Mouse (Mus musculus) heart, embryonic 15.5 days (tissue): ENCODE measurements around the gene Igfbp1. TPM values are rescaled to one million over a fixed set of nuclear protein-coding genes. Genes with fewer than 3 reads are reported as not detected.

ENCODE experiments used
- ATAC-seq: fragments of 200-750 bp; cut with Nextera tagmentation; replicated peaks from 2 replicates; pipeline ENCODE4 v1.8.0; 2017; ENCODE audit warnings: low read depth, moderate TSS enrichment; ENCODE audit not compliant: insufficient number of reproducible peaks, insufficient read depth, low FRiP score
- H3K27ac ChIP-seq: fragments of 300-500 bp; sonication (generic); 2 replicates; pipeline ENCODE4 v1.5.1; 2015; ENCODE audit warnings: mild to moderate bottlenecking, inconsistent platforms
- H3K27me3 ChIP-seq: fragments of 300-500 bp; sonication (generic); 2 replicates; pipeline ENCODE4 v1.6.1; 2015; ENCODE audit warnings: inconsistent platforms
- H3K36me3 ChIP-seq: fragments of 300-500 bp; sonication (generic); 2 replicates; pipeline ENCODE4 v1.6.1; 2015; ENCODE audit warnings: mild to moderate bottlenecking, inconsistent platforms
- H3K4me1 ChIP-seq: fragments of 300-500 bp; sonication (generic); replicated peaks from 2 replicates; pipeline ENCODE4 v1.6.1; 2015; ENCODE audit warnings: inconsistent platforms
- H3K4me2 ChIP-seq: fragments of 300-500 bp; sonication (generic); 2 replicates; pipeline ENCODE4 v1.6.1; 2015; ENCODE audit warnings: inconsistent platforms, mild to moderate bottlenecking, moderate library complexity
- H3K4me3 ChIP-seq: fragments of 300-500 bp; sonication (generic); 2 replicates; pipeline ENCODE4 v1.5.1; 2015; ENCODE audit warnings: mild to moderate bottlenecking, inconsistent platforms
- H3K9ac ChIP-seq: fragments of 300-500 bp; sonication (generic); 2 replicates; pipeline ENCODE4 v1.6.1; 2015; ENCODE audit warnings: mild to moderate bottlenecking, inconsistent platforms
- H3K9me3 ChIP-seq: fragments of 300-500 bp; sonication (generic); replicated peaks from 2 replicates; pipeline ENCODE4 v1.6.1; 2016; ENCODE audit warnings: inconsistent platforms
- WGBS: fragments of 180-500 bp; shearing (Covaris S2); methylation state at CpG from one replicate; pipeline ENCODE4 v1.1.7; 2015; ENCODE audit warnings: mixed read lengths; 5-methylcytosine and 5-hydroxymethylcytosine counted together
- polyA plus RNA-seq: library from polyadenylated mRNA; unstranded; fragments of >200 nt; fragmentation: Nextera tagmentation; extraction: Ambion mirVana; gene quantifications from 2 replicates; pipeline ENCODE4 v1.2.1, GENCODE M21; 2015

Igfbp1 gene
- polyA plus RNA-seq, 1 experiment from 2014 or later: 0.34 TPM

- no peaks in the 10 kb centered on the region for H3K4me1 ChIP-seq
- H3K4me2 ChIP-seq: no peak overlapping the region
- H3K36me3 ChIP-seq: no peaks in the 10 kb centered on the region
- no peak overlapping the region for H3K27ac ChIP-seq
- H3K27me3 ChIP-seq: no peaks in the 10 kb centered on the region
- H3K9me3 ChIP-seq: no peaks in the 10 kb centered on the region
- no peak for ATAC-seq
- no peak overlapping the region for H3K9ac ChIP-seq
- 88% methylated on average over 1 of the region's 1 CpGs for WGBS
- H3K4me3 ChIP-seq: no peak overlapping the region
Observed at GRCm38 (mm10) chr11:7169645-7170044, 27.9 kb upstream of the Igfbp1 start.

DNA sequence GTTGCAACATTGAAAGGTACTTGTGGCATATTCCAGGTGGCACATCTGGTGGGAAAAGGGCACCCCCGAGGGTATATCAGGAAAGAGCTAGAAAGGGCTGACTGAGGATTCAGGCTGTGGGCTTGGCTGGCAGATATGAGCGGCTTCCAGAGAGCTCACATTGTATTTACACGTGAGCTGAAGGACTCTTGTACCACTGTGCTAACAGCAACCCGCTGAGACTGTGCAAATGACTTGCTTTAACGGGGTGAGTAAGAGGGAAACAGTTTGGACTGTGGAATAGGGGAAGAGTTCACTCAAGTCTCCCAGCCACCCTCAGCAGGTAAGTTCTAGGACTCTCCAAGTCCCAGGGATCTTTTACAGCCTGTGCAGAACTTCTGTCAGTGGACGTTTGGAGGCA, 23.9 kb upstream of the Igfbp1 start:
- Histone ChIP-seq H3K27me3 (no peaks in the 10 kb centered on the region), H3K36me3 (no peaks in the 10 kb centered on the region), H3K27ac (no peak overlapping the region), H3K4me1 (no peaks in the 10 kb centered on the region), H3K9me3 (no peaks in the 10 kb centered on the region), H3K9ac (no peak overlapping the region), H3K4me2 (no peak overlapping the region), H3K4me3 (no peak overlapping the region)
- no peak for ATAC-seq
- 80% methylated on average over 6 of the region's 6 CpGs for WGBS

- ATAC-seq: no peak
- WGBS: 46% methylated on average over 4 of the region's 4 CpGs
Observed at GRCm38 (mm10) chr11:7178724-7179123, 18.9 kb upstream of the Igfbp1 start.

GRCm38 (mm10) chr11:7179276-7179675, 18.3 kb upstream of the Igfbp1 start:
- no peak overlapping the region for H3K27ac ChIP-seq
- no peaks in the 10 kb centered on the region for H3K9me3 ChIP-seq
- H3K4me2 ChIP-seq: no peak overlapping the region
- ATAC-seq: no peak
- WGBS: 70% methylated on average over 2 of the region's 2 CpGs
- H3K36me3 ChIP-seq: no peaks in the 10 kb centered on the region
- no peak overlapping the region for H3K4me3 ChIP-seq
- no peaks in the 10 kb centered on the region for H3K4me1 ChIP-seq
- H3K9ac ChIP-seq: no peak overlapping the region
- no peaks in the 10 kb centered on the region for H3K27me3 ChIP-seq

More at GRCm38 (mm10) chr11:7178724-7179123, 18.9 kb upstream of the Igfbp1 start:
- H3K4me1 ChIP-seq: no peaks in the 10 kb centered on the region
- H3K27me3 ChIP-seq: no peaks in the 10 kb centered on the region
- no peak overlapping the region for H3K4me2 ChIP-seq
- H3K9ac ChIP-seq: no peak overlapping the region
- no peaks in the 10 kb centered on the region for H3K36me3 ChIP-seq
- no peaks in the 10 kb centered on the region for H3K9me3 ChIP-seq
- H3K4me3 ChIP-seq: no peak overlapping the region
- no peak overlapping the region for H3K27ac ChIP-seq

DNA sequence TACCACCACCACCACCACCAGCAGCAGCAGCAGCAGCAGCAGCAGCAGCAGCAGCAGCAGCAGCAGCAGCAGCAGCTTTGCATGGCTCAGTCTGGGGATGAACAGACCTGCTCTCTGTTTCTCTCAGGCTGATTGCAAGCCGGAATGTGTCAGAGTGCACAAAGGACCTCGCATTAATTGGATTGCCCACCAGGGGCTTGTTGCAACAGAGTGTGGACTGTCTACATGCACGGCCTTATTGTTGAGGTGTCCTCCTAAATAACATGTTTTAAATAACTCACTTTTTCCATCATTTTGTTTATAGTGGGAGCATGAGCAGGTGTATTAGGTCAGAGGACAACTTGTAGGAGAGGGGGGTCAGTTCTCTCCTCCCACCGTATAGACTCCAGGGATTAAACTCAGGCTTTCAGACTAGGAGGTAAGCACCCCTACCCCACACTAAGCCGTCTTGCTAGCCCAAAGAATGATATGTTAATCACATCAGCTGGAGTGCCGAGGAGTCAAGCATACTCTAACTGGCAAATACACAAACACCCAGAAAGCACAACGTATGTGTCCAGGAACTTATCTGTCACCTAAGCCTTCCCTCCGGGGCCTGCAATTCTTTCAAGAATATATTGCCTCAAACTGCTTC, 15.1 kb upstream of the Igfbp1 start:
- 49% methylated on average over 8 of the region's 8 CpGs for WGBS
- Histone ChIP-seq H3K27me3 (no peaks in the 10 kb centered on the region), H3K4me2 (no peak overlapping the region), H3K4me3 (no peak overlapping the region), H3K9ac (no peak overlapping the region), H3K4me1 (peaks cover 6% of the 10 kb centered on the region; the same call in 1 of the 2 replicates), H3K27ac (no peak overlapping the region), H3K36me3 (no peaks in the 10 kb centered on the region), H3K9me3 (no peaks in the 10 kb centered on the region)
- no peak for ATAC-seq

DNA sequence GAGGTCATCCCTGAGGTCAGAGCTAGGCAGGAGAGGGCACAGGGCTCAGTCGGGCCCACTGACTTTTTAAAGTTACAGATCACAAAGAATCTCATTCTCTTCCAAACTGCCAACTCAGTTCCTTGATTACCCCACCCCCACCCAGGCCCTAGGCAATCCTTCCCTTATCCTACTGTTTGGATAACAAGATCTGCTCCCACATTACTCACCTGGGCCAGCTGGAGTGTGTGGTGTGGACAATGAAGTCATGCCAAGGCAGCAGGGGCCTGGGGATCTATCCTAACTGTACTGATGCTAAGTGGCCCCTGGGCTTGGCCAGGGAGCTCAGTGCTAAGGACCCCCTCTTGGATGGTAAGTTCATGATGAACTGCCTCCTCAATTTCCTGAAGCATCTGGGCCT, 13.2 kb upstream of the Igfbp1 start:
- no peaks in the 10 kb centered on the region for H3K36me3 ChIP-seq
- no peak overlapping the region for H3K9ac ChIP-seq
- no peak for ATAC-seq
- peaks cover 6% of the 10 kb centered on the region; the same call in 1 of the 2 replicates for H3K4me1 ChIP-seq
- no peaks in the 10 kb centered on the region for H3K27me3 ChIP-seq
- H3K9me3 ChIP-seq: no peaks in the 10 kb centered on the region
- no peak overlapping the region for H3K27ac ChIP-seq
- WGBS: 62% methylated on average over 1 of the region's 1 CpGs
- H3K4me2 ChIP-seq: no peak overlapping the region
- H3K4me3 ChIP-seq: no peak overlapping the region

- ATAC-seq: no peak
- Histone ChIP-seq H3K27me3 (no peaks in the 10 kb centered on the region), H3K9ac (no peak overlapping the region), H3K9me3 (no peaks in the 10 kb centered on the region), H3K4me1 (peaks cover 9% of the 10 kb centered on the region), H3K4me3 (no peak overlapping the region), H3K27ac (no peak overlapping the region), H3K36me3 (no peaks in the 10 kb centered on the region), H3K4me2 (no peak overlapping the region)
- 66% methylated on average over 8 of the region's 8 CpGs for WGBS
Observed at GRCm38 (mm10) chr11:7187472-7187871, 10.1 kb upstream of the Igfbp1 start.

DNA sequence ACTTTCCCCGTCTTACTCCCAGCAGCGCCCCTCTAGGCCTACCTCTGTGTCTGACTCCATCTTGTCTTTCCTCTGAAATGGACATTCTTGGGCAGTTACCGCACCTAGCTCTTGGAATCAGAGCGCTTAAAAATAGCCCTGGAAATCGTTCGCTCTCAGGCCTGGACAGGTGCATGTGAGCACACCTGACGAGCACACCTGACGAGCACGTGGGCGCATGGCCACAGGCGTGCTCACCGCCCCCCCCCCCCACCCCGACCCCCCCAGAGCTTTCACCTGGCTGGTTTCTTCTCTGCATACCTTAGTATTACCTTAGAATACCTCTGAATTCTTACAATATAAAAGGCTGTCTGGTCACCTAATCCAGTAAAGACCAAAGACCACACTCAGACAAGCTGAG, 9.1 kb upstream of the Igfbp1 start, which contains the start of gene Gm11985:
TSS of gene Gm11985 (minus strand) at position 101 of the 400 bp plus-strand sequence.
- no peak within 1 kb of the TSS for H3K4me3 ChIP-seq
- no peak for ATAC-seq
- peaks cover 14% of the 10 kb centered on the region for H3K4me1 ChIP-seq
- no peaks in the 10 kb centered on the region for H3K9me3 ChIP-seq
- no peak within 1 kb of the TSS for H3K4me2 ChIP-seq
- no peaks in the 10 kb centered on the region for H3K27me3 ChIP-seq
- H3K9ac ChIP-seq: no peak within 1 kb of the TSS
- no peaks in the 10 kb centered on the region for H3K36me3 ChIP-seq
- 82% methylated on average over 13 of the region's 13 CpGs for WGBS
- no peak within 1 kb of the TSS for H3K27ac ChIP-seq

GRCm38 (mm10) chr11:7192710-7193109, 4.9 kb upstream of the Igfbp1 start:
- H3K4me3 ChIP-seq: no peak overlapping the region
- 30% methylated on average over 6 of the region's 6 CpGs for WGBS
- H3K4me2 ChIP-seq: no peak overlapping the region
- no peak overlapping the region for H3K9ac ChIP-seq
- H3K9me3 ChIP-seq: no peaks in the 10 kb centered on the region
- H3K27me3 ChIP-seq: no peaks in the 10 kb centered on the region
- no peak for ATAC-seq
- no peak overlapping the region for H3K27ac ChIP-seq
- H3K36me3 ChIP-seq: no peaks in the 10 kb centered on the region
- H3K4me1 ChIP-seq: peaks cover 8% of the 10 kb centered on the region

- Histone ChIP-seq H3K36me3 (no peaks in the 10 kb centered on the region), H3K4me2 (no peak overlapping the region), H3K27ac (no peak overlapping the region), H3K4me3 (no peak overlapping the region), H3K9ac (no peak overlapping the region), H3K4me1 (peaks cover 8% of the 10 kb centered on the region), H3K27me3 (no peaks in the 10 kb centered on the region), H3K9me3 (no peaks in the 10 kb centered on the region)
- no peak for ATAC-seq
- 55% methylated on average over 9 of the region's 9 CpGs for WGBS
Observed at GRCm38 (mm10) chr11:7193134-7193533, 4.4 kb upstream of the Igfbp1 start.

GRCm38 (mm10) chr11:7194432-7195311, 2.9 kb upstream of the Igfbp1 start:
- Histone ChIP-seq H3K27me3 (no peaks in the 10 kb centered on the region), H3K4me1 (peaks cover 8% of the 10 kb centered on the region), H3K9ac (no peak overlapping the region), H3K9me3 (no peaks in the 10 kb centered on the region), H3K4me2 (no peak overlapping the region), H3K36me3 (no peaks in the 10 kb centered on the region), H3K4me3 (no peak overlapping the region), H3K27ac (no peak overlapping the region)
- 90% methylated on average over 10 of the region's 10 CpGs for WGBS
- no peak for ATAC-seq
